In the genomic region with DNA sequence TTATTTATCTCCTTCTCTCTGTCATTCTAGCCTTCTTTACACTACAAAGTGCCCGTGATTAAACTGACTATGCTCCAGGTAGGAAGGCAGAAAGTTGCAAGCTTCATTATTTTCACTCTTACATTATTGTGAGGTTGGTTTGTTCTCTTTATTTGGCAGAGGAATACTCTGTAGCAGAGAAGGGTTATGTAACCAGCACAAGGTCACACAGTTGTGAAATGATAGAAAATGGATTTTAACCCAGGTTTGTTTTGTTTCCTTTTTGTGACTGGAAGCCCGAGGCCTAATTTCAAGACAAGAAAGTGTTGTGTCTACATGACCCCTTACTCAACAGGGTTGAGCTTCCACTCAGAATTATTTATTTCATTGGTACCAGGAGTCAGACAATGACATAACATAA, we compare ENCODE assay signal across 16 mouse cellular contexts.
DNase-seq lines count a peak whose midpoint lies in the region; TF ChIP-seq lines count a peak whose summit lies in the region.
"Had no signal": no experiment of that assay in that cellular context is flagged by ENCODE, and none has a peak within 500 bp of the region (broad histone marks: within the 10 kb centered on the region; RNA-seq: fewer than 3 reads in every experiment).

No protein-coding gene starts in this region.

- peaks cover 3% of the 10 kb centered on the region; the same call in 1 of the 2 replicates for H3K27me3 ChIP-seq in liver, adult 2 months (ENCODE audit: control insufficient read depth, insufficient read depth, low read length)

- H3K4me3 ChIP-seq in liver, adult 2 months (ENCODE audit: insufficient read depth, low read depth, low read length), result no peak overlapping the region
- H3K4me3 ChIP-seq: embryonic facial prominence, embryonic 13.5 days; embryonic facial prominence, embryonic 15.5 days; erythroblast, embryonic 14.5 days; forebrain, embryonic 10.5 days; forebrain, embryonic 12.5 days had no signal

- H3K79me2 ChIP-seq in liver, adult 2 months (ENCODE audit: control insufficient read depth, insufficient read depth, low read length), result no peaks in the 10 kb centered on the region

- no peaks in the 10 kb centered on the region for H3K36me3 ChIP-seq in liver, adult 2 months (ENCODE audit: control insufficient read depth, insufficient read depth, low read length)
- H3K36me3 ChIP-seq: embryonic facial prominence, embryonic 13.5 days; embryonic facial prominence, embryonic 15.5 days; forebrain, embryonic 10.5 days; forebrain, embryonic 12.5 days had no signal

- DNase-seq in adrenal gland, postnatal 10 days, result peak; percentile 7
- DNase-seq in adrenal gland, adult 8-10 months, result no peak
- DNase-seq in liver, adult 2 months (ENCODE audit: extremely low read depth, low read depth, low spot score), result peak; percentile 86
- DNase-seq in liver, result no peak
- DNase-seq: cerebellum, adult 11 months; cerebellum, adult 18-20 months; cerebellum, adult 8-10 months; cerebellum, adult 9-11 months; cerebellum, postnatal 14 days; cerebellum, postnatal 36 days; embryo, embryonic 11 days had no signal

- no peak for TF ChIP-seq POLR2A in liver, adult 2 months (IDR thresholded peaks at IDR 0.05; ENCODE audit: extremely low read depth, insufficient read depth, low read length)

- H3K9ac ChIP-seq in liver, adult 2 months (ENCODE audit: low read depth, low read length), result no peak overlapping the region
- H3K9ac ChIP-seq: embryonic facial prominence, embryonic 13.5 days; embryonic facial prominence, embryonic 15.5 days; forebrain, embryonic 12.5 days had no signal

- WGBS in liver, adult 2 months, result 11% methylated on average over 2 of the region's 2 CpGs

- H3K4me1 ChIP-seq in liver, adult 2 months (ENCODE audit: control insufficient read depth, insufficient read depth, low read length), result peaks cover 2% of the 10 kb centered on the region; the same call in 1 of the 2 replicates

- H3K27ac ChIP-seq in liver, adult 2 months (replicated peaks; ENCODE audit: insufficient read depth, low read depth, low read length), result peak overlapping the region; percentile 35; the same call in 1 of the 2 replicates
- H3K27ac ChIP-seq: embryonic facial prominence, embryonic 13.5 days; embryonic facial prominence, embryonic 15.5 days; forebrain, embryonic 10.5 days; forebrain, embryonic 12.5 days had no signal

- no peak for TF ChIP-seq CTCF in liver, adult 2 months (IDR thresholded peaks at IDR 0.05; ENCODE audit: low read depth, low read length)

Comparison
In these comparisons a context has a peak if more than half of its experiments do, and no peak if none do; other contexts are left out.
1. DNase-seq: peak in adrenal gland, postnatal 10 days (single experiment) and liver, adult 2 months (single experiment); none in adrenal gland, adult 8-10 months (single experiment) and liver (single experiment).